Mouse (Mus musculus): ENCODE results near the gene Npy5r. TPM values are rescaled to one million over a fixed set of nuclear protein-coding genes. Genes with fewer than 3 reads are reported as not detected.

Npy5r gene
- total and polyA plus RNA-seq, 3 experiments: not detected

- Histone ChIP-seq H3K36me3 (replicated peaks) (no peaks in the 10 kb centered on the region), H3K27me3 (ENCODE audit: insufficient read depth, low read length) (no peaks in the 10 kb centered on the region), H3K9me3 (replicated peaks) (no peaks in the 10 kb centered on the region), H3K4me3 (ENCODE audit: low read depth, low read length) (no peak overlapping the region), H3K4me1 (ENCODE audit: insufficient read depth, low read depth, low read length) (no peaks in the 10 kb centered on the region)
- no peak for TF ChIP-seq POLR2AphosphoS5 (IDR thresholded peaks at IDR 0.05; ENCODE audit: insufficient replicate concordance, low read depth, low read length)
- no peak for ATAC-seq (ENCODE audit: extremely low read depth, insufficient number of reproducible peaks, low FRiP score, poor library complexity, severe bottlenecking)
- no peak for DNase-seq (ENCODE audit: low spot score)
Observed at GRCm38 (mm10) chr8:66630721-66631120, 57.2 kb downstream of the Npy5r start.

Other genes with a start within 250 kb of the Npy5r start
- gene Tma16, start 201.6 kb downstream of the Npy5r start, total RNA-seq (2014; fragmentation: Nextera tagmentation): 33.6 and 36.4 TPM in 2 replicates
- 26.6 and 29.3 TPM in 2 replicates for gene Tma16, start 201.6 kb downstream of the Npy5r start, total RNA-seq (2017)
- 6.4 and 9.7 TPM in 2 replicates for gene Tma16, start 201.6 kb downstream of the Npy5r start, polyA plus RNA-seq (2012)
- gene Tktl2, start 176.4 kb downstream of the Npy5r start, total RNA-seq (2014; fragmentation: Nextera tagmentation): not detected in 2 replicates
- 0.05 and 0.12 TPM in 2 replicates for gene Tktl2, start 176.4 kb downstream of the Npy5r start, total RNA-seq (2017)
- not detected in 2 replicates for gene Tktl2, start 176.4 kb downstream of the Npy5r start, polyA plus RNA-seq (2012)
- gene Npy1r, start 9.1 kb upstream of the Npy5r start, total RNA-seq (2014; fragmentation: Nextera tagmentation): not detected in 2 replicates
- 0.05 and 0.17 TPM in 2 replicates for gene Npy1r, start 9.1 kb upstream of the Npy5r start, total RNA-seq (2017)
- not detected in 2 replicates for gene Npy1r, start 9.1 kb upstream of the Npy5r start, polyA plus RNA-seq (2012)
- gene Naf1, start 172.1 kb upstream of the Npy5r start, total RNA-seq (2014; fragmentation: Nextera tagmentation): 63.4 and 87.9 TPM in 2 replicates
- 14.6 and 15.5 TPM in 2 replicates for gene Naf1, start 172.1 kb upstream of the Npy5r start, total RNA-seq (2017)
- gene Naf1, start 172.1 kb upstream of the Npy5r start, polyA plus RNA-seq (2012): 47.7 and 62.5 TPM in 2 replicates